Mouse (Mus musculus): ENCODE measurements around the gene Tmprss9.

GRCm38 (mm10) chr10:80944231-80944630 lies 72.6 kb downstream of the Tmprss9 start:
- TF ChIP-seq CTCF (IDR thresholded peaks at IDR 0.05; ENCODE audit: low read depth) (no peak), EP300 (optimal IDR thresholded peaks at IDR 0.05) (no peak)
